Mouse (Mus musculus) megakaryocyte progenitor cell, adult 5-6 weeks (primary cell): ENCODE results near the gene Fitm1. TPM values are rescaled to one million over a fixed set of nuclear protein-coding genes. Genes with fewer than 3 reads are reported as not detected.
A peak's percentile ranks its signal among the peaks of the same experiment; 100 is the strongest.

Experiments
- ATAC-seq: replicated peaks from 2 replicates; pipeline ENCODE4 v1.8.0; 2016; ENCODE audit warnings: mild to moderate bottlenecking, moderate TSS enrichment, inconsistent platforms; ENCODE audit not compliant: poor library complexity
- total RNA-seq, 2 experiments: library from RNA; stranded (forward) in 1 of 2; stranded (reverse) in 1 of 2; fragments of 157-497, 149-512 nt in 1 of 2; fragments of 200-1000 nt in 1 of 2; gene quantifications; 2 replicates each; pipeline versions ENCODE4 v1.2.3 to v1.2.4; 2015 to 2017

Gene Fitm1
- total RNA-seq (2015) (0.81 TPM in 1 of 2 replicates, not detected in the other), total RNA-seq (2017) (0.20 and 1.00 TPM in 2 replicates)

- ATAC-seq = no peak
These were observed at the start of gene Fitm1 for GRCm38 (mm10) chr14:55575302-55575701. TSS of gene Fitm1 (plus strand) at chr14:55575617.

GRCm38 (mm10) chr14:55526674-55527073 is 48.7 kb upstream of the Fitm1 start:
- ATAC-seq = no peak

GRCm38 (mm10) chr14:55527940-55528339 is 47.5 kb upstream of the Fitm1 start:
- peak; percentile 83 for ATAC-seq

- ATAC-seq = peak; percentile 35
These were observed 39.2 kb upstream of the Fitm1 start for GRCm38 (mm10) chr14:55536116-55536745.

GRCm38 (mm10) chr14:55540067-55540786 is 35.2 kb upstream of the Fitm1 start, which contains the start of gene Pck2:
TSS of gene Pck2 (plus strand) at chr14:55540266.
- peak; percentile 86 for ATAC-seq

- peak; percentile 29 for ATAC-seq
These were observed 34.6 kb upstream of the Fitm1 start for GRCm38 (mm10) chr14:55540787-55541321.

- peak; percentile 49 for ATAC-seq
These were observed 33.1 kb upstream of the Fitm1 start for GRCm38 (mm10) chr14:55542268-55542667.

- no peak for ATAC-seq
These were observed 31.1 kb upstream of the Fitm1 start for GRCm38 (mm10) chr14:55544334-55544733.

- no peak for ATAC-seq
These were observed 25.2 kb upstream of the Fitm1 start for GRCm38 (mm10) chr14:55550191-55550590.

GRCm38 (mm10) chr14:55551347-55551746 is 24.1 kb upstream of the Fitm1 start:
- ATAC-seq = no peak

GRCm38 (mm10) chr14:55551794-55552193 is 23.6 kb upstream of the Fitm1 start:
- no peak for ATAC-seq

GRCm38 (mm10) chr14:55554635-55555034 is 20.8 kb upstream of the Fitm1 start:
- no peak for ATAC-seq

GRCm38 (mm10) chr14:55555788-55556187 is 19.6 kb upstream of the Fitm1 start:
- ATAC-seq = no peak

- peak; percentile 39 for ATAC-seq
These were observed 18.4 kb upstream of the Fitm1 start for GRCm38 (mm10) chr14:55557003-55557402.

GRCm38 (mm10) chr14:55557587-55557986 is 17.8 kb upstream of the Fitm1 start:
- ATAC-seq = no peak

- no peak for ATAC-seq
These were observed 16.5 kb upstream of the Fitm1 start for GRCm38 (mm10) chr14:55558740-55559448.

- peak; percentile 46 for ATAC-seq
These were observed 15.6 kb upstream of the Fitm1 start, which contains the start of gene Dcaf11 for GRCm38 (mm10) chr14:55559799-55560201. TSS of gene Dcaf11 (plus strand) at chr14:55560006.

GRCm38 (mm10) chr14:55560202-55561073 is 15.0 kb upstream of the Fitm1 start, which contains the start of gene A730061H03Rik:
TSS of gene A730061H03Rik (minus strand) at chr14:55560406.
- ATAC-seq = peak; percentile 74

GRCm38 (mm10) chr14:55561860-55562259 is 13.6 kb upstream of the Fitm1 start:
- no peak for ATAC-seq

- ATAC-seq = no peak
These were observed 12.2 kb upstream of the Fitm1 start for GRCm38 (mm10) chr14:55563249-55563648.
